Mouse (Mus musculus) liver, embryonic 12.5 days (tissue): ENCODE results near the gene Srgap2. TPM values are rescaled to one million over a fixed set of nuclear protein-coding genes. Genes with fewer than 3 reads are reported as not detected.

ENCODE experiments used
- ATAC-seq: fragments of 200-750 bp; cut with Nextera tagmentation; 2 replicates; pipeline ENCODE4 v1.8.0; 2017; ENCODE audit warnings: moderate number of reproducible peaks, mild to moderate bottlenecking, moderate library complexity
- H3K27ac ChIP-seq: fragments of 300-500 bp; sonication (generic); 2 replicates; pipeline ENCODE4 v1.5.1; 2016; ENCODE audit warnings: mild to moderate bottlenecking
- H3K27me3 ChIP-seq: fragments of 300-500 bp; sonication (generic); replicated peaks from 2 replicates; pipeline ENCODE4 v1.6.1; 2016; ENCODE audit warnings: mild to moderate bottlenecking, moderate library complexity
- H3K36me3 ChIP-seq: fragments of 300-500 bp; sonication (generic); 2 replicates; pipeline ENCODE4 v1.6.1; 2016; ENCODE audit warnings: mild to moderate bottlenecking, moderate library complexity
- H3K4me1 ChIP-seq: fragments of 300-500 bp; sonication (generic); 2 replicates; pipeline ENCODE4 v1.6.1; 2016
- H3K4me2 ChIP-seq: fragments of 300-500 bp; sonication (generic); 2 replicates; pipeline ENCODE4 v1.6.1; 2016; ENCODE audit warnings: mild to moderate bottlenecking, moderate library complexity
- H3K4me3 ChIP-seq: fragments of 300-500 bp; sonication (generic); 2 replicates; pipeline ENCODE4 v1.5.1; 2016; ENCODE audit warnings: mild to moderate bottlenecking, moderate library complexity
- H3K9ac ChIP-seq: fragments of 300-500 bp; sonication (generic); 2 replicates; pipeline ENCODE4 v1.6.1; 2016; ENCODE audit warnings: mild to moderate bottlenecking, moderate library complexity
- H3K9me3 ChIP-seq: fragments of 300-500 bp; sonication (generic); replicated peaks from 2 replicates; pipeline ENCODE4 v1.6.1; 2016; ENCODE audit warnings: mild to moderate bottlenecking, moderate library complexity
- WGBS: fragments of 180-500 bp; shearing (Covaris S2); methylation state at CpG from one replicate; pipeline ENCODE4 v1.1.7; 2016; ENCODE audit not compliant: insufficient replicate concordance; 5-methylcytosine and 5-hydroxymethylcytosine counted together
- polyA plus RNA-seq: library from polyadenylated mRNA; unstranded; fragments of >200 nt; fragmentation: Nextera tagmentation; extraction: Ambion mirVana; gene quantifications from 2 replicates; pipeline ENCODE4 v1.2.1, GENCODE M21; 2016

The Srgap2 gene
- polyA plus RNA-seq, 1 experiment from 2014 or later: 5.8 TPM

GRCm38 (mm10) chr1:131284616-131285015 lies 242.5 kb downstream of the Srgap2 start:
- H3K27me3 ChIP-seq: no peaks in the 10 kb centered on the region
- no peak overlapping the region for H3K4me3 ChIP-seq
- peaks cover 8% of the 10 kb centered on the region for H3K36me3 ChIP-seq
- no peak for ATAC-seq
- no peak overlapping the region for H3K27ac ChIP-seq
- 65% methylated on average over 4 of the region's 4 CpGs for WGBS
- no peak overlapping the region for H3K4me2 ChIP-seq
- H3K9me3 ChIP-seq: no peaks in the 10 kb centered on the region
- no peak overlapping the region for H3K9ac ChIP-seq
- 0 out of 2 replicates have a peak, but pooled peaks cover 5% of the 10 kb centered on the region for H3K4me1 ChIP-seq

GRCm38 (mm10) chr1:131284167-131284566 lies 243.0 kb downstream of the Srgap2 start:
- Histone ChIP-seq H3K27me3 (no peaks in the 10 kb centered on the region), H3K9ac (no peak overlapping the region), H3K36me3 (peaks cover 5% of the 10 kb centered on the region), H3K4me2 (no peak overlapping the region), H3K9me3 (no peaks in the 10 kb centered on the region), H3K27ac (no peak overlapping the region), H3K4me3 (no peak overlapping the region), H3K4me1 (0 out of 2 replicates have a peak, but pooled peaks cover 10% of the 10 kb centered on the region)
- 68% methylated on average over 1 of the region's 1 CpGs for WGBS
- ATAC-seq: no peak

GRCm38 (mm10) chr1:131281731-131282130 lies 245.4 kb downstream of the Srgap2 start:
- Histone ChIP-seq H3K4me2 (no peak overlapping the region), H3K9ac (no peak overlapping the region), H3K27ac (no peak overlapping the region), H3K27me3 (no peaks in the 10 kb centered on the region), H3K36me3 (no peaks in the 10 kb centered on the region), H3K4me1 (peaks cover 21% of the 10 kb centered on the region; the same call in 1 of the 2 replicates), H3K9me3 (no peaks in the 10 kb centered on the region), H3K4me3 (no peak overlapping the region)
- no peak for ATAC-seq
- WGBS: 50% methylated on average over 4 of the region's 4 CpGs

GRCm38 (mm10) chr1:131280280-131280679 lies 246.9 kb downstream of the Srgap2 start:
- 34% methylated on average over 3 of the region's 3 CpGs for WGBS
- Histone ChIP-seq H3K4me3 (no peak overlapping the region), H3K27me3 (no peaks in the 10 kb centered on the region), H3K36me3 (no peaks in the 10 kb centered on the region), H3K4me1 (peaks cover 22% of the 10 kb centered on the region; the same call in 1 of the 2 replicates), H3K4me2 (no peak overlapping the region), H3K9me3 (no peaks in the 10 kb centered on the region), H3K9ac (no peak overlapping the region), H3K27ac (no peak overlapping the region)
- ATAC-seq: no peak

GRCm38 (mm10) chr1:131279456-131279776 lies 247.7 kb downstream of the Srgap2 start, which contains the start of gene Ikbke:
Gene Ikbke (minus strand): TSS chr1:131279606.
- no peak for ATAC-seq
- Histone ChIP-seq H3K9me3 (no peaks in the 10 kb centered on the region), H3K27me3 (no peaks in the 10 kb centered on the region), H3K4me1 (peaks cover 25% of the 10 kb centered on the region), H3K4me2 (peak within 1 kb of the TSS; percentile 38), H3K27ac (no peak within 1 kb of the TSS), H3K9ac (no peak within 1 kb of the TSS), H3K4me3 (peak within 1 kb of the TSS; percentile 27), H3K36me3 (no peaks in the 10 kb centered on the region)
- WGBS: 29% methylated on average over 4 of the region's 4 CpGs

- H3K9me3 ChIP-seq: no peaks in the 10 kb centered on the region
- H3K27ac ChIP-seq: no peak overlapping the region
- peaks cover 25% of the 10 kb centered on the region for H3K4me1 ChIP-seq
- H3K4me3 ChIP-seq: peak overlapping the region; percentile 27
- H3K9ac ChIP-seq: no peak overlapping the region
- H3K36me3 ChIP-seq: no peaks in the 10 kb centered on the region
- ATAC-seq: no peak
- H3K27me3 ChIP-seq: 0 out of 2 replicates have a peak, but pooled peaks cover 1% of the 10 kb centered on the region
- WGBS: 32% methylated on average over 8 of the region's 8 CpGs
- H3K4me2 ChIP-seq: peak overlapping the region; percentile 38
These were observed 248.3 kb downstream of the Srgap2 start for GRCm38 (mm10) chr1:131278606-131279455.

- Histone ChIP-seq H3K4me1 (peaks cover 25% of the 10 kb centered on the region), H3K27ac (peak overlapping the region; percentile 66), H3K9ac (no peak overlapping the region), H3K9me3 (no peaks in the 10 kb centered on the region), H3K4me2 (peak overlapping the region; percentile 36), H3K36me3 (0 out of 2 replicates have a peak, but pooled peaks cover 3% of the 10 kb centered on the region), H3K4me3 (peak overlapping the region; percentile 29; the same call in 1 of the 2 replicates), H3K27me3 (peaks cover 10% of the 10 kb centered on the region; the same call in 1 of the 2 replicates)
- peak; percentile 48; the same call in 1 of the 2 replicates for ATAC-seq
These were observed 250.3 kb downstream of the Srgap2 start for GRCm38 (mm10) chr1:131276831-131277230.

- H3K9ac ChIP-seq: peak overlapping the region; percentile 31; the same call in 1 of the 2 replicates
- H3K4me3 ChIP-seq: peak overlapping the region; percentile 29
- WGBS: 56% methylated on average over 14 of the region's 14 CpGs
- H3K4me2 ChIP-seq: peak overlapping the region; percentile 36
- peaks cover 23% of the 10 kb centered on the region for H3K4me1 ChIP-seq
- H3K27ac ChIP-seq: peak overlapping the region; percentile 70; the same call in 1 of the 2 replicates
- 0 out of 2 replicates have a peak, but pooled peaks cover 3% of the 10 kb centered on the region for H3K36me3 ChIP-seq
- H3K27me3 ChIP-seq: peaks cover 10% of the 10 kb centered on the region; the same call in 1 of the 2 replicates
- no peaks in the 10 kb centered on the region for H3K9me3 ChIP-seq
- no peak for ATAC-seq
These were observed 251.6 kb downstream of the Srgap2 start for GRCm38 (mm10) chr1:131275577-131275976.

- ATAC-seq: peak; percentile 55
- Histone ChIP-seq H3K9me3 (no peaks in the 10 kb centered on the region), H3K4me1 (peaks cover 23% of the 10 kb centered on the region), H3K27me3 (peaks cover 10% of the 10 kb centered on the region; the same call in 1 of the 2 replicates), H3K36me3 (peaks cover 3% of the 10 kb centered on the region; the same call in 1 of the 2 replicates), H3K4me3 (no peak overlapping the region; the same call in 1 of the 2 replicates), H3K27ac (peak overlapping the region; percentile 70), H3K4me2 (peak overlapping the region; percentile 36), H3K9ac (0 out of 2 replicates have a peak overlapping the region, but pooled peaks have one; percentile 31)
- WGBS: 24% methylated on average over 22 of the region's 22 CpGs
These were observed 252.2 kb downstream of the Srgap2 start for GRCm38 (mm10) chr1:131274725-131275539.

- 29% methylated on average over 22 of the region's 22 CpGs for WGBS
- H3K4me2 ChIP-seq: no peak overlapping the region
These were observed 257.2 kb downstream of the Srgap2 start for GRCm38 (mm10) chr1:131269797-131270578.

GRCm38 (mm10) chr1:131268776-131269175 lies 258.4 kb downstream of the Srgap2 start:
- no peaks in the 10 kb centered on the region for H3K9me3 ChIP-seq
- WGBS: 60% methylated on average over 10 of the region's 10 CpGs

More at GRCm38 (mm10) chr1:131269797-131270578, 257.2 kb downstream of the Srgap2 start:
- 0 out of 2 replicates have a peak, but pooled peaks have one; percentile 21 for ATAC-seq
- Histone ChIP-seq H3K36me3 (peaks cover 11% of the 10 kb centered on the region), H3K9me3 (no peaks in the 10 kb centered on the region), H3K4me3 (no peak overlapping the region), H3K27me3 (peaks cover 27% of the 10 kb centered on the region; the same call in 1 of the 2 replicates), H3K9ac (no peak overlapping the region), H3K27ac (no peak overlapping the region), H3K4me1 (peaks cover 2% of the 10 kb centered on the region)

More at GRCm38 (mm10) chr1:131268776-131269175, 258.4 kb downstream of the Srgap2 start:
- no peak overlapping the region for H3K4me2 ChIP-seq
- H3K36me3 ChIP-seq: peaks cover 11% of the 10 kb centered on the region
- peaks cover 26% of the 10 kb centered on the region; the same call in 1 of the 2 replicates for H3K27me3 ChIP-seq
- H3K9ac ChIP-seq: no peak overlapping the region
- H3K4me3 ChIP-seq: no peak overlapping the region
- no peak for ATAC-seq
- H3K4me1 ChIP-seq: no peaks in the 10 kb centered on the region
- H3K27ac ChIP-seq: no peak overlapping the region
